Mouse (Mus musculus) layer of hippocampus, adult 18-20 months (tissue): ENCODE data around the gene Stac2. TPM values are rescaled to one million over a fixed set of nuclear protein-coding genes. Genes with fewer than 3 reads are reported as not detected.
A peak's percentile ranks its signal among the peaks of the same experiment; 100 is the strongest.

ENCODE experiments used
- DNase-seq, 2 experiments: peaks; one replicate each; pipeline ENCODE4 v3.0.0; 2022; ENCODE audit warnings: low spot score in 2 of 2
- total RNA-seq, 2 experiments: library from RNA; stranded (reverse); gene quantifications; 2 replicates each; pipeline ENCODE4 v1.2.3; 2021

Stac2 gene
- total RNA-seq, 2 experiments from 2014 or later: 45.7 to 55.2 TPM

- DNase-seq: no peak
These were observed 1.6 kb downstream of the Stac2 start for GRCm38 (mm10) chr11:98051611-98052128.

- no peak for DNase-seq
These were observed 2.3 kb downstream of the Stac2 start for GRCm38 (mm10) chr11:98050940-98051339.

- no peak for DNase-seq
These were observed 2.8 kb downstream of the Stac2 start for GRCm38 (mm10) chr11:98050520-98050815.

- DNase-seq: no peak
These were observed 3.4 kb downstream of the Stac2 start for GRCm38 (mm10) chr11:98049672-98050519.

- DNase-seq: peak in 1 of 2 experiments; percentile 64
These were observed 5.5 kb downstream of the Stac2 start for GRCm38 (mm10) chr11:98047745-98048144.

- no peak for DNase-seq
These were observed 6.8 kb downstream of the Stac2 start for GRCm38 (mm10) chr11:98046466-98046865.

- no peak for DNase-seq
These were observed 7.7 kb downstream of the Stac2 start for GRCm38 (mm10) chr11:98045596-98045995.

- no peak for DNase-seq
These were observed 9.2 kb downstream of the Stac2 start for GRCm38 (mm10) chr11:98044074-98044473.

- no peak for DNase-seq
These were observed 10.5 kb downstream of the Stac2 start for GRCm38 (mm10) chr11:98042741-98043140.

- no peak for DNase-seq
These were observed 12.3 kb downstream of the Stac2 start for GRCm38 (mm10) chr11:98040975-98041374.

- no peak for DNase-seq
These were observed 15.4 kb downstream of the Stac2 start for GRCm38 (mm10) chr11:98037871-98038270.

- no peak for DNase-seq
These were observed 17.3 kb downstream of the Stac2 start for GRCm38 (mm10) chr11:98035977-98036377.

GRCm38 (mm10) chr11:98034840-98035239 lies 18.4 kb downstream of the Stac2 start:
- no peak for DNase-seq

GRCm38 (mm10) chr11:98034061-98034460 lies 19.2 kb downstream of the Stac2 start:
- no peak for DNase-seq

- peak; percentile 55 to 88 for DNase-seq
These were observed 21.9 kb downstream of the Stac2 start for GRCm38 (mm10) chr11:98031443-98031770.

GRCm38 (mm10) chr11:98030701-98031442 lies 22.4 kb downstream of the Stac2 start:
- DNase-seq: no peak

- no peak for DNase-seq
These were observed 25.5 kb downstream of the Stac2 start for GRCm38 (mm10) chr11:98027785-98028184.

- DNase-seq: no peak
These were observed 26.0 kb downstream of the Stac2 start for GRCm38 (mm10) chr11:98027297-98027688.

GRCm38 (mm10) chr11:98026570-98027296 lies 26.5 kb downstream of the Stac2 start, which contains the start of gene Rpl19:
TSS of gene Rpl19 (plus strand) at chr11:98026710.
- peak; percentile 90 to 95 for DNase-seq

GRCm38 (mm10) chr11:98026248-98026569 lies 27.1 kb downstream of the Stac2 start:
- DNase-seq: no peak

- DNase-seq: no peak
These were observed 28.7 kb downstream of the Stac2 start for GRCm38 (mm10) chr11:98024516-98024915.
